Mouse (Mus musculus) MEL (cell line): Measurements from ENCODE around the gene 5730480H06Rik. TPM values are rescaled to one million over a fixed set of nuclear protein-coding genes. Genes with fewer than 3 reads are reported as not detected.

ENCODE experiments used
- DNase-seq: peaks from one replicate; pipeline ENCODE4 v3.0.0; 2011; ENCODE audit warnings: low read depth, low spot score
- H3K27ac ChIP-seq: 2 replicates; pipeline ENCODE4 v1.5.1; 2012; ENCODE audit warnings: low read depth, mild to moderate bottlenecking, control low read depth, low read length, moderate library complexity; ENCODE audit not compliant: control insufficient read depth
- H3K27me3 ChIP-seq, 2 experiments: fragments of 150-350 bp in 1 of 2; sonication (generic) in 1 of 2; 2 replicates each; pipeline ENCODE4 v1.6.1; 2012; ENCODE audit warnings: low read length in 2 of 2, mild to moderate bottlenecking in 2 of 2, improper control_type of control experiment in 1 of 2, moderate library complexity in 1 of 2; ENCODE audit not compliant: insufficient read depth in 2 of 2, control insufficient read depth in 1 of 2
- H3K36me3 ChIP-seq, 2 experiments: 2 replicates each; pipeline ENCODE4 v1.6.1; 2012 to 2014; ENCODE audit warnings: low read length in 2 of 2, improper control_type of control experiment in 1 of 2, inconsistent platforms in 1 of 2, mild to moderate bottlenecking in 1 of 2; ENCODE audit not compliant: insufficient read depth in 2 of 2, control insufficient read depth in 1 of 2
- H3K4me1 ChIP-seq, 2 experiments: fragments of 150-350 bp in 1 of 2; sonication (generic) in 1 of 2; 2 replicates each; pipeline ENCODE4 v1.6.1; 2012; ENCODE audit warnings: low read length in 2 of 2, improper control_type of control experiment in 1 of 2, mild to moderate bottlenecking in 1 of 2; ENCODE audit not compliant: insufficient read depth in 2 of 2, control insufficient read depth in 1 of 2
- H3K4me3 ChIP-seq, 2 experiments: fragments of 150-350 bp in 1 of 2; sonication (generic) in 1 of 2; 2 replicates each; pipeline ENCODE4 v1.5.1; 2012; ENCODE audit warnings: low read depth in 2 of 2, low read length in 2 of 2, mild to moderate bottlenecking in 2 of 2, moderate library complexity in 2 of 2, control low read depth in 1 of 2, improper control_type of control experiment in 1 of 2; ENCODE audit not compliant: control insufficient read depth in 1 of 2, insufficient read depth in 1 of 2
- H3K79me2 ChIP-seq: 2 replicates; pipeline ENCODE4 v1.6.1; 2012; ENCODE audit warnings: mild to moderate bottlenecking, low read length, moderate library complexity; ENCODE audit not compliant: control insufficient read depth, poor library complexity, insufficient read depth
- H3K9ac ChIP-seq: 2 replicates; pipeline ENCODE4 v1.6.1; 2012; ENCODE audit warnings: low read depth, mild to moderate bottlenecking, control low read depth, low read length, moderate library complexity; ENCODE audit not compliant: control insufficient read depth, poor library complexity, severe bottlenecking
- H3K9me3 ChIP-seq: fragments of 150-350 bp; sonication (generic); replicated peaks from 2 replicates; pipeline ENCODE4 v1.6.1; 2012; ENCODE audit warnings: mild to moderate bottlenecking, low read length, improper control_type of control experiment, moderate library complexity; ENCODE audit not compliant: insufficient read depth
- BHLHE40 ChIP-seq: IDR thresholded peaks from 2 replicates; pipeline ENCODE4 v1.6.1; 2012; ENCODE audit warnings: low read depth, mild to moderate bottlenecking, inconsistent platforms, low read length, improper control_type of control experiment, borderline replicate concordance
- CHD1 ChIP-seq: IDR thresholded peaks from 2 replicates; pipeline ENCODE4 v1.6.1; 2012; ENCODE audit warnings: low read depth, mild to moderate bottlenecking, inconsistent platforms, low read length, improper control_type of control experiment
- CHD2 ChIP-seq: IDR thresholded peaks from 2 replicates; pipeline ENCODE4 v1.6.1; 2011; ENCODE audit warnings: low read length, improper control_type of control experiment
- E2F4 ChIP-seq: IDR thresholded peaks from 2 replicates; pipeline ENCODE4 v1.6.1; 2011; ENCODE audit warnings: low read depth, low read length, improper control_type of control experiment, borderline replicate concordance
- ELF1 ChIP-seq: IDR thresholded peaks from 2 replicates; pipeline ENCODE4 v1.6.1; 2014; ENCODE audit warnings: low read depth, mild to moderate bottlenecking, inconsistent platforms, low read length, improper control_type of control experiment, moderate library complexity
- EP300 ChIP-seq, 2 experiments: IDR thresholded peaks; 2 replicates each; pipeline ENCODE4 v1.6.1; 2011; ENCODE audit warnings: improper control_type of control experiment in 2 of 2, low read length in 2 of 2, low read depth in 1 of 2, mild to moderate bottlenecking in 1 of 2
- ETS1 ChIP-seq: IDR thresholded peaks from 2 replicates; pipeline ENCODE4 v1.6.1; 2012; ENCODE audit warnings: low read depth, mild to moderate bottlenecking, inconsistent platforms, low read length, improper control_type of control experiment, moderate library complexity
- GATA1 ChIP-seq: IDR thresholded peaks from 2 replicates; pipeline ENCODE4 v1.6.1; 2011; ENCODE audit warnings: low read depth, low read length, improper control_type of control experiment
- HCFC1 ChIP-seq: IDR thresholded peaks from 2 replicates; pipeline ENCODE4 v1.6.1; 2012; ENCODE audit warnings: low read depth, mild to moderate bottlenecking, inconsistent platforms, low read length, improper control_type of control experiment, moderate library complexity
- MAX ChIP-seq: IDR thresholded peaks from 2 replicates; pipeline ENCODE4 v1.6.1; 2011; ENCODE audit warnings: low read length, improper control_type of control experiment
- MEF2A ChIP-seq: IDR thresholded peaks from 2 replicates; pipeline ENCODE4 v1.6.1; 2014; ENCODE audit warnings: low read depth, mild to moderate bottlenecking, inconsistent platforms, low read length, improper control_type of control experiment; ENCODE audit not compliant: poor library complexity, insufficient replicate concordance, severe bottlenecking; ENCODE audit errors: extremely low read depth
- MYB ChIP-seq: IDR thresholded peaks from 2 replicates; pipeline ENCODE4 v1.6.1; 2011; ENCODE audit warnings: mild to moderate bottlenecking, low read depth, low read length, improper control_type of control experiment
- MYC ChIP-seq: IDR thresholded peaks from 2 replicates; pipeline ENCODE4 v1.6.1; 2011; ENCODE audit warnings: low read depth, mild to moderate bottlenecking, low read length, improper control_type of control experiment, moderate library complexity
- NELFE ChIP-seq: IDR thresholded peaks from 2 replicates; pipeline ENCODE4 v1.6.1; 2011; ENCODE audit warnings: low read depth, low read length, improper control_type of control experiment
- POLR2A ChIP-seq, 2 experiments: IDR thresholded peaks; 2 replicates each; pipeline ENCODE4 v1.6.1; 2011 to 2012; ENCODE audit warnings: low read length in 2 of 2, mild to moderate bottlenecking in 2 of 2, control low read depth in 1 of 2, improper control_type of control experiment in 1 of 2, low read depth in 1 of 2, moderate library complexity in 1 of 2; ENCODE audit not compliant: control insufficient read depth in 1 of 2, insufficient read depth in 1 of 2, poor library complexity in 1 of 2
- POLR2AphosphoS2 ChIP-seq: IDR thresholded peaks from 2 replicates; pipeline ENCODE4 v1.6.1; 2011; ENCODE audit warnings: low read length, improper control_type of control experiment
- POLR2AphosphoS5 ChIP-seq: IDR thresholded peaks from 2 replicates; pipeline ENCODE4 v1.6.1; 2012; ENCODE audit warnings: low read depth, borderline replicate concordance, mild to moderate bottlenecking, inconsistent platforms, low read length, moderate library complexity, mixed read lengths
- RAD21 ChIP-seq: IDR thresholded peaks from 2 replicates; pipeline ENCODE4 v1.6.1; 2011; ENCODE audit warnings: mild to moderate bottlenecking, low read depth, low read length, improper control_type of control experiment
- RCOR1 ChIP-seq: IDR thresholded peaks from 2 replicates; pipeline ENCODE4 v1.6.1; 2012; ENCODE audit warnings: low read depth, mild to moderate bottlenecking, inconsistent platforms, low read length, improper control_type of control experiment
- SIN3A ChIP-seq: IDR thresholded peaks from 2 replicates; pipeline ENCODE4 v1.6.1; 2012; ENCODE audit warnings: low read length, improper control_type of control experiment, inconsistent platforms
- SMC3 ChIP-seq: IDR thresholded peaks from 2 replicates; pipeline ENCODE4 v1.6.1; 2011; ENCODE audit warnings: low read depth, low read length, improper control_type of control experiment
- TBP ChIP-seq: IDR thresholded peaks from 2 replicates; pipeline ENCODE4 v1.8.0; 2011; ENCODE audit warnings: low read depth, low read length, improper control_type of control experiment
- TCF12 ChIP-seq: IDR thresholded peaks from 2 replicates; pipeline ENCODE4 v1.6.1; 2014; ENCODE audit warnings: low read depth, mild to moderate bottlenecking, inconsistent platforms, low read length, improper control_type of control experiment, moderate library complexity
- USF1 ChIP-seq: IDR thresholded peaks from 2 replicates; pipeline ENCODE4 v1.6.1; 2014; ENCODE audit warnings: low read depth, mild to moderate bottlenecking, inconsistent platforms, low read length, improper control_type of control experiment, moderate library complexity
- USF2 ChIP-seq, 2 experiments: IDR thresholded peaks; 2 replicates each; pipeline ENCODE4 v1.6.1; 2011 to 2012; ENCODE audit warnings: improper control_type of control experiment in 2 of 2, low read length in 2 of 2, borderline replicate concordance in 1 of 2, inconsistent platforms in 1 of 2, low read depth in 1 of 2, mild to moderate bottlenecking in 1 of 2; ENCODE audit not compliant: insufficient read depth in 1 of 2
- ZC3H11A ChIP-seq: IDR thresholded peaks from 2 replicates; pipeline ENCODE4 v1.6.1; 2012; ENCODE audit warnings: low read depth, mild to moderate bottlenecking, inconsistent platforms, low read length, improper control_type of control experiment
- ZMIZ1 ChIP-seq: IDR thresholded peaks from 2 replicates; pipeline ENCODE4 v1.6.1; 2012; ENCODE audit warnings: low read depth, mild to moderate bottlenecking, inconsistent platforms, low read length, improper control_type of control experiment, moderate library complexity
- ZNF384 ChIP-seq: IDR thresholded peaks from 2 replicates; pipeline ENCODE4 v1.6.1; 2012; ENCODE audit warnings: low read depth, mild to moderate bottlenecking, inconsistent platforms, low read length, improper control_type of control experiment
- polyA plus RNA-seq, 2 experiments: library from polyadenylated mRNA; stranded (reverse) in 1 of 2; unstranded in 1 of 2; fragments of >175 nt in 1 of 2; fragments of >200 nt in 1 of 2; gene quantifications; 2 replicates each; pipeline versions ENCODE4 v1.2.1 to v1.2.4; 2012; ENCODE audit warnings: low replicate concordance in 2 of 2, low read depth in 1 of 2; ENCODE audit not compliant: insufficient read length in 2 of 2, insufficient read depth in 1 of 2, missing spikeins in 1 of 2
- total RNA-seq: library from RNA; depleted of rRNA; stranded (reverse); fragments of 300-350 nt; gene quantifications from 2 replicates; pipeline ENCODE4 v1.2.3, GENCODE M21; 2012

Gene 5730480H06Rik
- total and polyA plus RNA-seq, 3 experiments, result 4.7 to 8.8 TPM; not detected in 1

GRCm38 (mm10) chr5:48448888-48449287 lies 121.1 kb downstream of the 5730480H06Rik start:
- TF ChIP-seq E2F4 (no peak), NELFE (no peak), ELF1 (no peak), USF1 (no peak), MYB (no peak), BHLHE40 (no peak), SIN3A (no peak), MAX (no peak), USF2 (IDR thresholded peaks at IDR 0.05; ENCODE audit: borderline replicate concordance in 1 of 2, insufficient read depth in 1 of 2, low read depth in 1 of 2, low read length in 2 of 2) (no peak), POLR2A (IDR thresholded peaks at IDR 0.05; ENCODE audit: control insufficient read depth in 1 of 2, insufficient read depth in 1 of 2, low read depth in 1 of 2, low read length in 2 of 2, poor library complexity in 1 of 2) (no peak), GATA1 (no peak), EP300 (IDR thresholded peaks at IDR 0.05; ENCODE audit: low read depth in 1 of 2, low read length in 2 of 2) (no peak), MYC (no peak), POLR2AphosphoS5 (no peak), CHD1 (no peak), POLR2AphosphoS2 (no peak), HCFC1 (no peak), CHD2 (no peak)

DNA sequence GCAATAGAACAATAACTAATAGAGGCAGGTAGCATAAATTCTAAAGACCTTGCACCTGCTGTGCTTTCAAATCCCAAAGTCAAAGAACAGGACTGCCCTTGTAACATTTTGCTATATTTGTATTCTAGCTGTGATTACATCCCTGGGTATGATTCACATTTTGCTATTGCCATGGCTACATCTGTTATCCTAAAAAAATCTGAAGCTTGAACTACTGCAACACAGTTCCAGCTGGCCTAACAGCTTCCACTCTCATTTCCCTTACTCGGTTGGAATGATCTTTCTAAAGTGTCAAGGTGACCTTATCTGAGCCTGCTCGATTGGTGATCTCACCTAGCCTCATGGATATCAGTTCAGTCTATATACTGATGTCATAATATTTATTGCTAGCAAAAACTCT lies 132.5 kb downstream of the 5730480H06Rik start:
- TF ChIP-seq SMC3 (no peak), RCOR1 (no peak), ZC3H11A (no peak), RAD21 (no peak), TCF12 (no peak), POLR2AphosphoS5 (no peak), ZNF384 (no peak), ZMIZ1 (no peak), TBP (no peak), MYB (no peak), MEF2A (no peak), ETS1 (no peak)
- H3K9me3 ChIP-seq, result no peaks in the 10 kb centered on the region
- H3K79me2 ChIP-seq, result no peaks in the 10 kb centered on the region
- H3K9ac ChIP-seq, result no peak overlapping the region
- H3K27me3 ChIP-seq, result no peaks in the 10 kb centered on the region
- no peaks in the 10 kb centered on the region for H3K36me3 ChIP-seq
- no peak overlapping the region for H3K27ac ChIP-seq
- DNase-seq, result no peak
- H3K4me1 ChIP-seq, result no peaks in the 10 kb centered on the region
- no peak overlapping the region for H3K4me3 ChIP-seq

More at GRCm38 (mm10) chr5:48448888-48449287, 121.1 kb downstream of the 5730480H06Rik start:
- Histone ChIP-seq H3K4me3 (no peak overlapping the region), H3K27me3 (no peaks in the 10 kb centered on the region; a peak in 1 of 4 replicates), H3K27ac (no peak overlapping the region), H3K4me1 (no peaks in the 10 kb centered on the region), H3K9ac (no peak overlapping the region), H3K79me2 (no peaks in the 10 kb centered on the region), H3K9me3 (no peaks in the 10 kb centered on the region), H3K36me3 (no peaks in the 10 kb centered on the region)
- no peak for DNase-seq
